Mouse (Mus musculus): ENCODE data around the gene Fthl17c.
"Not testable (repeated sequence)": the region's sequence is repeated elsewhere in the genome, so short reads cannot be mapped to it uniquely, and the experiment has no call there.

Fthl17c gene

DNA sequence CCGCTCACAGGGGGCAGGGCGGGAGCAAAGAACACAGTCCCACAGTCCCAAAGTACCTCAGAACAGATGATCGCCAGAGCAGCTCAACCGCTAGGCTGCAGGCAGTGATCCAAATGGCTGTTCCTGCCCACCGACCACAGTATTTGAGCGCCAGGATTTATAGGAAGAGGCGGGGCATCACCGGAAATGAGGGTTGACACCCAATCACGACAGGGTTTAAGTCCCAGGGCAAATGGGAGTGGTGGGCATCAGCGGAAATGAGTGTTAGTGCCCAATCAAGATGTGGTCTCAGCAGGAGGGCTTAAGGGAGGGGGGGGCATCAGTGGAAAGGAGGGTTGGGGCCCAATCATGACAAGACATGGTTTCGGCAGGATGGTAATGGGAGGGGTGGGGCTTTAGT, at the start of gene Fthl17c:
TSS of gene Fthl17c (minus strand) at position 101 of the 400 bp plus-strand sequence.
- not testable (repeated sequence) for DNase-seq (ENCODE audit: low read depth, low spot score)

- DNase-seq (ENCODE audit: low read depth, low spot score), result no peak
Observed at GRCm38 (mm10) chrX:9019481-9019880, 43.1 kb upstream of the Fthl17c start.

DNA sequence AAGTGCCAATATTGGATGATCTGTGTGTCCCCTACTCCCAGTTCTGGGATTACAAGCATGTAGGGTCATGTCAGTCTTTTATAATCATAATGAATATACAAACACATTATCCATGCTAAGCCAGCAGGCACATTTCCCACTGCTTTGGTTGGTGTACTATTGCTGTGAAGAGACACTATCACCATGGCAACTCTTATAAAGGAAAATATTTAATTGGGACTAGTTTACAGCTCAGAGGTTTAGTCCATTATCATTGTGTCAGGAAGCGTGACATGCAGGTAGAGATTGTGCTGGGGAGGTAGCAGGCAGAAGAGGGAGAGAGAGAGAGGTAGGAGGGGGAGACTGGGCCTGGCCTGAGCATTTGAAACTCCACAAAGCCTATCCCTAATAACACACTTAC, 39.7 kb upstream of the Fthl17c start:
- DNase-seq (ENCODE audit: low read depth, low spot score), result no peak

GRCm38 (mm10) chrX:8986655-8987054, 10.3 kb upstream of the Fthl17c start, which contains the start of gene Fthl17d:
Gene Fthl17d (minus strand): TSS chrX:8986755.
- DNase-seq (ENCODE audit: low read depth, low spot score), result not testable (repeated sequence)

DNA sequence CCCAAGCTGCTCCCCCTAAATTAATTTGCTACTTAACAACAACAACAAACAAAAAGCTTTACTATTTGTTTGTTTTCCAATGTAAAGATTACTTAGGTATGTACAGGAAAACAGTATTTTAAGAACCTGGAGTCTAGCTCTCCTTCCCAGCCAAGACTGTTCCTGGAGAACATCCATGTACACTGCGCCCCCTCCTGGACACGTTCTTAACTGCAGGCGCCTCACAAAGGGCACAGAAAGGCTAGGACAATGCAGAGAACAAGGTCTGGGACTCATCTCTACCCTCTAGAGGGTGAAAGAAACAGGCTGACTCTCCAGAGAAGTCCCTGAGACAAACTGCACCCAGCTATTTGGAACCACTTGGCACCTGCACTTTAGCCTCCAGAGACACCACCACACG, 11.7 kb downstream of the Fthl17c start:
- DNase-seq (ENCODE audit: low read depth, low spot score), result peak; percentile 0

- DNase-seq (ENCODE audit: low read depth, low spot score), result not testable (repeated sequence)
Observed at GRCm38 (mm10) chrX:8962875-8963274, 13.5 kb downstream of the Fthl17c start, which contains the start of gene Fthl17b. Gene Fthl17b (minus strand): TSS chrX:8962975.

- peak; percentile 60 for DNase-seq (ENCODE audit: low read depth, low spot score)
Observed at GRCm38 (mm10) chrX:8948130-8948805, 28.1 kb downstream of the Fthl17c start.

- DNase-seq (ENCODE audit: low read depth, low spot score), result no peak
Observed at GRCm38 (mm10) chrX:8944041-8944440, 32.3 kb downstream of the Fthl17c start.

GRCm38 (mm10) chrX:8927308-8927707, 49.1 kb downstream of the Fthl17c start:
- DNase-seq (ENCODE audit: low read depth, low spot score), result no peak

Measured in CD4-positive, CD25-positive, alpha-beta regulatory T cell, adult 2 months (primary cell).